Mouse (Mus musculus): ENCODE results near the gene Nap1l4.

GRCm38 (mm10) chr7:143509566-143509965 is 39.3 kb downstream of the Nap1l4 start:
- TF ChIP-seq HCFC1 (IDR thresholded peaks at IDR 0.05; ENCODE audit: borderline replicate concordance, insufficient read depth, low read length) = no peak
- TF ChIP-seq MAFK (IDR thresholded peaks at IDR 0.05; ENCODE audit: insufficient read depth, low read depth, low read length) = no peak
- no peak for TF ChIP-seq CHD2 (IDR thresholded peaks at IDR 0.05; ENCODE audit: low read depth, low read length)
- no peak for TF ChIP-seq ZNF384 (IDR thresholded peaks at IDR 0.05; ENCODE audit: low read depth, low read length)
